Mouse (Mus musculus) hindbrain, embryonic 13.5 days (tissue): ENCODE data around the gene Smap2. TPM values are rescaled to one million over a fixed set of nuclear protein-coding genes. Genes with fewer than 3 reads are reported as not detected.

Experiments
- microRNA-seq: library from miRNA; unstranded; fragments of <30 nt; microRNA quantifications from one replicate; pipeline ENCODE4, GENCODE M21; 2016
- polyA plus RNA-seq: library from polyadenylated mRNA; unstranded; fragments of >200 nt; fragmentation: Nextera tagmentation; extraction: Ambion mirVana; gene quantifications from 2 replicates; pipeline ENCODE4 v1.2.1, GENCODE M21; 2015

Gene Smap2
- polyA plus RNA-seq, 1 experiment from 2014 or later = 36.7 TPM

Small RNAs within 50 kb of the gene (microRNA-seq; reads per million reads assigned to microRNA genes)
- gene Mir7015 = 0.70 reads per million

Other genes with a start within 250 kb of the Smap2 start
- gene Nfyc, start 185.7 kb downstream of the Smap2 start, polyA plus RNA-seq = 85.8 and 86.3 TPM in 2 replicates
- 11.9 and 12.4 TPM in 2 replicates for gene Rims3, start 162.4 kb downstream of the Smap2 start, polyA plus RNA-seq
- gene Exo5, start 92.2 kb downstream of the Smap2 start, polyA plus RNA-seq = 38.3 and 42.6 TPM in 2 replicates
- gene Zfp69, start 65.5 kb downstream of the Smap2 start, polyA plus RNA-seq = 9.1 and 9.8 TPM in 2 replicates
- gene Col9a2, start 22.1 kb upstream of the Smap2 start, polyA plus RNA-seq = 12.9 and 14.4 TPM in 2 replicates
- gene Zmpste24, start 81.0 kb upstream of the Smap2 start, polyA plus RNA-seq = 28.4 and 28.7 TPM in 2 replicates
- not detected in 2 replicates for gene Tmco2, start 92.0 kb upstream of the Smap2 start, polyA plus RNA-seq
- 31.7 and 33.4 TPM in 2 replicates for gene Rlf, start 197.8 kb upstream of the Smap2 start, polyA plus RNA-seq